In the genomic region with DNA sequence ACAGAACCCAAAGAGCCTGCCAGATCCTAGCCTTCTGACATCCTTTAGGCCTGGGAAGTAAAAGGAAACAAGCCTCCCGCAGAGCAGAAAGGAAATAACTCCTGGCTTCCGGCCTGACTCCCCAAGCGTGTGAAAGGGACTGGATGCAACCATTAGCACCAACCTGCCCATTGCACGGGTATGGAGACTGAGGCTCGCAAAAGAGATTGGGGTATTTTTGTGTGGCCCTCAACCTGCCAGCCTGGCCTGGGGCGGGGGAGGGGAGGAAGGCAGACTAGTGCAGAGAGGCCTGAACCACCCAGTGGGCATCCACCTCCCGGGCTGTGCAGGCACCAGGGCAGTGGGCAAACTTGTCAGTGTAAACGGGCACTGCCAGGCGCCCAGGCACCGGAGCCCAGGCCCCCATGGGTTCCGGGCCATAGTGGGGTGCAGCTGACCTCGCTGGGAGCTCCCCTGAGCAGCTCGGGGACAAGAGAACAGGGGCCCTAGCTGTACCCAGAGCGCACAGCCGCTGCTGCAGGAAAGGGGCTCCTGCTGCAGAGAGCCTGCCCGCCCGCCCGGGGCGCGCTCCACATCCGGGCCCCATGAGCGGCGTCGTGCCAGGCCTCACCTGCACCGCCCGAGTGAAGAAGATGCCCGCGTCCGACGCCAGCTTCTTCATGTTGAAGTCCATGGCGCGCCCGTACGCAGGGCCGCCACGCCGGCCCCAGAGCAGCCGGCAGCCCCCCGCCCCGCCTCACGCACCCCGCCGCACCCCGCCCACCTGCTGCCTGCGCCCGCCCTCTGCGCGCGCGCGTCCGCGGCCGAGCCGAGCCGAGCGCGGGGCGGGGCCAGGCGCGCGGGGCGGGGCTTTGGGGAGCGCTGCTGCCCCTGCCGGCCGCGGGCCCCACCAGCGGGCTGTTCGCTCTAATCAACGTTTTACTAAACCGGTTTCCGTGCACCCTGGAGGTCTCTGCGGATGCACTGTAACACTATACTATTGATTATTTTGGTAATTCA, we compare ENCODE assay signal across 8 mouse cellular contexts. TPM values are rescaled to one million over a fixed set of nuclear protein-coding genes. Genes with fewer than 3 reads are reported as not detected.
A peak's percentile ranks its signal among the peaks of the same experiment; 100 is the strongest.
DNase-seq lines count a peak whose midpoint lies in the region; ATAC-seq and TF ChIP-seq lines count a peak whose summit lies in the region.

A gene (minus strand): TSS at position 805 of the 999 bp plus-strand sequence.

- 3% methylated on average over 47 of the region's 73 CpGs for WGBS in forebrain, embryonic 15.5 days
- WGBS in lung, embryonic 14.5 days: 2% methylated on average over 72 of the region's 73 CpGs
- WGBS in olfactory bulb, adult 2 months: under 1% methylated on average over 73 of the region's 73 CpGs

- peak within 1 kb of the TSS; percentile 83 for H3K9ac ChIP-seq in ES-E14 (ENCODE audit: insufficient read depth, low read depth, low read length, poor library complexity, severe bottlenecking)
- H3K9ac ChIP-seq in forebrain, embryonic 15.5 days (replicated peaks): peak within 1 kb of the TSS; percentile 89
- H3K9ac ChIP-seq in lung, embryonic 14.5 days: peak within 1 kb of the TSS; percentile 72

- H3K4me2 ChIP-seq in forebrain, embryonic 15.5 days (replicated peaks): peak within 1 kb of the TSS; percentile 91
- H3K4me2 ChIP-seq in lung, embryonic 14.5 days: peak within 1 kb of the TSS; percentile 94

- H3K4me1 ChIP-seq in ES-E14 (ENCODE audit: control insufficient read depth in 2 of 2, insufficient read depth in 2 of 2, low read length in 2 of 2, poor library complexity in 1 of 2): peaks cover 0 to 18% of the 10 kb centered on the region in 2 experiments; a peak in 2 of 4 replicates
- peaks cover 22% of the 10 kb centered on the region for H3K4me1 ChIP-seq in forebrain, embryonic 15.5 days
- peaks cover 5% of the 10 kb centered on the region; the same call in 1 of the 2 replicates for H3K4me1 ChIP-seq in lung, embryonic 14.5 days (ENCODE audit: insufficient read depth)
- H3K4me1 ChIP-seq in olfactory bulb, adult 2 months (ENCODE audit: control insufficient read depth, insufficient read depth, low read length): peaks cover 42% of the 10 kb centered on the region

- TF ChIP-seq POLR2A in olfactory bulb, adult 2 months (IDR thresholded peaks at IDR 0.05; ENCODE audit: insufficient read depth, low read depth, low read length): peak; percentile 56; the same call in 1 of the 2 replicates

- ATAC-seq in forebrain, embryonic 15.5 days (replicated peaks): peak; percentile 82
- ATAC-seq in lung, embryonic 14.5 days (ENCODE audit: insufficient read depth): peak; percentile 68

- in situ Hi-C loops in ES-E14 (cut with MboI; ENCODE audit: low sequenced_read_pairs in 2 of 2, unreplicated experiment in 2 of 2): no loop called here

- DNase-seq in ES-E14 (ENCODE audit: low read depth, low spot score): peak; percentile 55
- peak; percentile 92 for DNase-seq in cerebellum, adult 11-12 months
- DNase-seq in heart, postnatal 14 days: peak; percentile 94 to 95
- peak; percentile 52 to 80 for DNase-seq in layer of hippocampus, adult 18-20 months (ENCODE audit: low spot score in 2 of 2)
- DNase-seq in lung, embryonic 14.5 days: peak; percentile 95
- peak; percentile 88 for DNase-seq in thymus, postnatal 0 days (ENCODE audit: low spot score)

- no peaks in the 10 kb centered on the region for H3K9me3 ChIP-seq in ES-E14 (ENCODE audit: control insufficient read depth, insufficient read depth, low read depth, low read length)
- no peaks in the 10 kb centered on the region for H3K9me3 ChIP-seq in forebrain, embryonic 15.5 days
- no peaks in the 10 kb centered on the region for H3K9me3 ChIP-seq in lung, embryonic 14.5 days (ENCODE audit: low read depth, low read length)

- TF ChIP-seq CTCF in lung, embryonic 14.5 days (IDR thresholded peaks at IDR 0.05; ENCODE audit: low read depth): 0 out of 2 replicates have a peak, but pooled peaks have one; percentile 33
- peak; percentile 21; the same call in 1 of the 2 replicates for TF ChIP-seq CTCF in olfactory bulb, adult 2 months (IDR thresholded peaks at IDR 0.05; ENCODE audit: insufficient read depth, low read depth, low read length)

- peak within 1 kb of the TSS; percentile 82 to 88 for H3K4me3 ChIP-seq in ES-E14 (ENCODE audit: insufficient read depth in 1 of 2, low read depth in 1 of 2, low read length in 2 of 2, poor library complexity in 1 of 2, severe bottlenecking in 1 of 2)
- H3K4me3 ChIP-seq in forebrain, embryonic 15.5 days: peak within 1 kb of the TSS; percentile 81
- peak within 1 kb of the TSS; percentile 80 for H3K4me3 ChIP-seq in lung, embryonic 14.5 days (ENCODE audit: low read depth, low read length)
- peak within 1 kb of the TSS; percentile 65 for H3K4me3 ChIP-seq in olfactory bulb, adult 2 months (ENCODE audit: insufficient read depth, low read depth, low read length)

- no peaks in the 10 kb centered on the region for H3K27me3 ChIP-seq in forebrain, embryonic 15.5 days
- H3K27me3 ChIP-seq in lung, embryonic 14.5 days (ENCODE audit: insufficient read depth, low read length): no peaks in the 10 kb centered on the region

- no peak within 1 kb of the TSS for H3K27ac ChIP-seq in ES-E14 (ENCODE audit: insufficient read depth, low read depth, low read length, poor library complexity, severe bottlenecking)
- peak within 1 kb of the TSS; percentile 79 for H3K27ac ChIP-seq in forebrain, embryonic 15.5 days (replicated peaks)
- peak within 1 kb of the TSS; percentile 73; the same call in 1 of the 2 replicates for H3K27ac ChIP-seq in lung, embryonic 14.5 days (ENCODE audit: low read depth)
- H3K27ac ChIP-seq in olfactory bulb, adult 2 months (ENCODE audit: insufficient read depth, low read depth, low read length): peak within 1 kb of the TSS; percentile 90

- H3K36me3 ChIP-seq in ES-E14 (ENCODE audit: control insufficient read depth, insufficient read depth, low read length, poor library complexity, severe bottlenecking): peaks cover 3% of the 10 kb centered on the region; the same call in 1 of the 2 replicates
- no peaks in the 10 kb centered on the region; the same call in 1 of the 2 replicates for H3K36me3 ChIP-seq in forebrain, embryonic 15.5 days
- H3K36me3 ChIP-seq in lung, embryonic 14.5 days (ENCODE audit: insufficient read depth): peaks cover 13% of the 10 kb centered on the region; the same call in 1 of the 2 replicates

- intact Hi-C loops in heart, postnatal 14 days (cut with DNase I): no loop called here

TF ChIP-seq in ES-E14, 5 proteins besides CTCF, POLR2A, EP300 and RAD21:
- TF ChIP-seq ZNF384 (IDR thresholded peaks at IDR 0.05; ENCODE audit: low read depth, low read length): 0 out of 2 replicates have a peak, but pooled peaks have one; percentile 16
- no peak for TF ChIP-seq MAFK (IDR thresholded peaks at IDR 0.05; ENCODE audit: insufficient read depth, low read depth, low read length)

RNA-seq across cellular contexts. Expression of the gene that starts here (rescaled TPM):
- total RNA-seq in ES-E14 (2012; rRNA removed): 64.8 and 90.3 TPM in 2 replicates
- 160 and 165 TPM in 2 replicates for polyA plus RNA-seq in forebrain, embryonic 15.5 days (2015; fragmentation: Nextera tagmentation; extraction: Ambion mirVana)
- 10 to 100 TPM; 50.6 to 56.2 TPM for total RNA-seq in heart, postnatal 14 days (2021)
- total RNA-seq in layer of hippocampus, adult 18-20 months (2021): 100 to 1,000 TPM; 274 to 286 TPM
- polyA plus RNA-seq in lung, embryonic 14.5 days (2014; fragmentation: Nextera tagmentation; extraction: Ambion mirVana): 57.5 and 59.9 TPM in 2 replicates
- polyA plus RNA-seq in olfactory bulb, adult 2 months (2012; ENCODE audit: insufficient read depth, insufficient read length, low replicate concordance, missing spikeins): 562 TPM in 1 of 2 replicates, not detected in the other
- polyA plus RNA-seq in thymus, postnatal 0 days (2015; fragmentation: Nextera tagmentation; extraction: Ambion mirVana): 66.9 and 77.5 TPM in 2 replicates
